In the genomic region with DNA sequence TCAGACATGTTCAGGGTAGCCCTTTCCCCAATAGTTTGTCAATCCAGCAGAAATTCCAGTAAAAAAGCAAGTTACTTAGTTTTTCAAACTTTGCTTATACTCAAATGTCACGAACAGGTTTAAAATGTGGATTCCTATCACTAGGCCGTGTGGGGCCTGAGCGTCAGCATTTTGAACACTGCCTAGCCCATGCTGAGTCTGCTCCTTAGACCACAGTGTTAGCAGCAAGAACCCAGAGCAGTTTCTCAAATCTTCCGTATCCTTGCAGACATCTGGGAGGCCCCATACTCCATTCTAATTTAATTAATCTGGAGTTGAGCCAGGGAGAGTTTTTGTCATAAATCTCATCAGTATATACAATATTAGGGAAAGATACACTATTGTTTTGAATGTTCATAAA, we compare ENCODE assay signal across 18 mouse cellular contexts.
"Had no signal": no experiment of that assay in that cellular context is flagged by ENCODE, and none has a peak within 500 bp of the region (broad histone marks: within the 10 kb centered on the region; RNA-seq: fewer than 3 reads in every experiment).

No protein-coding gene starts in this region.

- H3K4me1 ChIP-seq: heart, embryonic 13.5 days; heart, embryonic 15.5 days; limb, embryonic 15.5 days had no signal

- H3K27ac ChIP-seq: heart, adult 2 months; heart, embryonic 13.5 days; heart, embryonic 15.5 days; hindbrain, embryonic 14.5 days; hindbrain, postnatal 0 days; kidney, embryonic 15.5 days; limb, embryonic 13.5 days; limb, embryonic 15.5 days had no signal

- H3K27me3 ChIP-seq: heart, embryonic 13.5 days; heart, embryonic 15.5 days; limb, embryonic 13.5 days; limb, embryonic 15.5 days had no signal

- H3K4me3 ChIP-seq: heart, adult 2 months; heart, embryonic 13.5 days; heart, embryonic 15.5 days; kidney, embryonic 15.5 days; limb, embryonic 13.5 days; limb, embryonic 15.5 days had no signal

- H3K9ac ChIP-seq: forebrain, postnatal 0 days; heart, embryonic 13.5 days; heart, embryonic 15.5 days; hindbrain, embryonic 14.5 days; kidney, embryonic 15.5 days; limb, embryonic 13.5 days; limb, embryonic 15.5 days had no signal

- H3K9me3 ChIP-seq: heart, embryonic 13.5 days; heart, embryonic 15.5 days; kidney, embryonic 15.5 days; limb, embryonic 13.5 days; limb, embryonic 15.5 days had no signal

- H3K4me2 ChIP-seq: heart, embryonic 11.5 days; heart, embryonic 13.5 days; heart, embryonic 15.5 days; hindbrain, embryonic 14.5 days; kidney, embryonic 15.5 days; limb, embryonic 13.5 days; limb, embryonic 15.5 days had no signal

- DNase-seq: gastrocnemius, postnatal 14 days; gastrocnemius, postnatal 36 days; heart, adult 11 months; heart, adult 2 months; heart, postnatal 14 days; heart, postnatal 36 days; layer of hippocampus, adult 9-11 months; layer of hippocampus, postnatal 36 days had no signal

- H3K36me3 ChIP-seq: heart, embryonic 13.5 days; heart, embryonic 15.5 days; kidney, embryonic 15.5 days; limb, embryonic 13.5 days; limb, embryonic 15.5 days had no signal

- ATAC-seq: intestine, embryonic 16.5 days had no signal
